Mouse (Mus musculus): ENCODE results near the gene Gm4871.
A peak's percentile ranks its signal among the peaks of the same experiment; 100 is the strongest.
"Not testable (repeated sequence)": the region's sequence is repeated elsewhere in the genome, so short reads cannot be mapped to it uniquely, and the experiment has no call there.

The Gm4871 gene

GRCm38 (mm10) chr5:145032391-145032790, at the start of gene Gm4871:
Gene Gm4871 (minus strand): TSS chr5:145032754.
- DNase-seq (ENCODE audit: low spot score in 2 of 2): not testable (repeated sequence)

GRCm38 (mm10) chr5:145081866-145082613, 49.5 kb upstream of the Gm4871 start:
- DNase-seq (ENCODE audit: low spot score in 2 of 2): no peak

- DNase-seq (ENCODE audit: low spot score in 2 of 2): no peak
These were observed 42.5 kb upstream of the Gm4871 start for GRCm38 (mm10) chr5:145075081-145075480.

- DNase-seq (ENCODE audit: low spot score in 2 of 2): no peak
These were observed 38.8 kb upstream of the Gm4871 start for GRCm38 (mm10) chr5:145071342-145071741.

GRCm38 (mm10) chr5:145069707-145070106, 37.2 kb upstream of the Gm4871 start:
- DNase-seq (ENCODE audit: low spot score in 2 of 2): peak; percentile 41 to 60

GRCm38 (mm10) chr5:145068863-145069262, 36.3 kb upstream of the Gm4871 start:
- DNase-seq (ENCODE audit: low spot score in 2 of 2): no peak

GRCm38 (mm10) chr5:145064765-145065340, 32.3 kb upstream of the Gm4871 start:
- DNase-seq (ENCODE audit: low spot score in 2 of 2): no peak

- no peak for DNase-seq (ENCODE audit: low spot score in 2 of 2)
These were observed 27.0 kb upstream of the Gm4871 start for GRCm38 (mm10) chr5:145059524-145059923.

- DNase-seq (ENCODE audit: low spot score in 2 of 2): no peak
These were observed 26.2 kb upstream of the Gm4871 start for GRCm38 (mm10) chr5:145058722-145059121.

- no peak for DNase-seq (ENCODE audit: low spot score in 2 of 2)
These were observed 25.4 kb upstream of the Gm4871 start for GRCm38 (mm10) chr5:145057907-145058306.

GRCm38 (mm10) chr5:145054187-145054586, 21.6 kb upstream of the Gm4871 start:
- not testable (repeated sequence) for DNase-seq (ENCODE audit: low spot score in 2 of 2)

- not testable (repeated sequence) for DNase-seq (ENCODE audit: low spot score in 2 of 2)
These were observed 10.1 kb upstream of the Gm4871 start, which contains the start of gene 1700018F24Rik for GRCm38 (mm10) chr5:145042690-145043089. Gene 1700018F24Rik (plus strand): TSS chr5:145042990.

- no peak for DNase-seq (ENCODE audit: low spot score in 2 of 2)
These were observed 9.1 kb upstream of the Gm4871 start for GRCm38 (mm10) chr5:145041628-145042027.

GRCm38 (mm10) chr5:145030476-145030875, 2.1 kb downstream of the Gm4871 start:
- DNase-seq (ENCODE audit: low spot score in 2 of 2): not testable (repeated sequence)

- not testable (repeated sequence) for DNase-seq (ENCODE audit: low spot score in 2 of 2)
These were observed 11.8 kb downstream of the Gm4871 start for GRCm38 (mm10) chr5:145020712-145021111.

- not testable (repeated sequence) for DNase-seq (ENCODE audit: low spot score in 2 of 2)
These were observed 12.3 kb downstream of the Gm4871 start for GRCm38 (mm10) chr5:145020254-145020653.

GRCm38 (mm10) chr5:145016761-145017160, 15.8 kb downstream of the Gm4871 start:
- DNase-seq (ENCODE audit: low spot score in 2 of 2): not testable (repeated sequence)

GRCm38 (mm10) chr5:145014278-145014677, 18.3 kb downstream of the Gm4871 start:
- DNase-seq (ENCODE audit: low spot score in 2 of 2): no peak

- DNase-seq (ENCODE audit: low spot score in 2 of 2): no peak
These were observed 23.5 kb downstream of the Gm4871 start for GRCm38 (mm10) chr5:145008878-145009659.

- no peak for DNase-seq (ENCODE audit: low spot score in 2 of 2)
These were observed 27.0 kb downstream of the Gm4871 start for GRCm38 (mm10) chr5:145005596-145005995.

- DNase-seq (ENCODE audit: low spot score in 2 of 2): no peak
These were observed 28.1 kb downstream of the Gm4871 start for GRCm38 (mm10) chr5:145004495-145004894.

- no peak for DNase-seq (ENCODE audit: low spot score in 2 of 2)
These were observed 29.2 kb downstream of the Gm4871 start for GRCm38 (mm10) chr5:145003362-145003761.
